Mouse (Mus musculus) kidney, embryonic 15.5 days (tissue): ENCODE measurements around the gene 2010300C02Rik. TPM values are rescaled to one million over a fixed set of nuclear protein-coding genes. Genes with fewer than 3 reads are reported as not detected.
A peak's percentile ranks its signal among the peaks of the same experiment; 100 is the strongest.

ENCODE experiments used
- ATAC-seq: fragments of 200-750 bp; cut with Nextera tagmentation; replicated peaks from 2 replicates; pipeline ENCODE4 v1.8.0; 2017; ENCODE audit warnings: moderate TSS enrichment; ENCODE audit not compliant: low FRiP score
- H3K27ac ChIP-seq: fragments of 300-500 bp; sonication (generic); 2 replicates; pipeline ENCODE4 v1.5.1; 2015; ENCODE audit warnings: mild to moderate bottlenecking, inconsistent platforms
- H3K27me3 ChIP-seq: fragments of 300-500 bp; sonication (generic); 2 replicates; pipeline ENCODE4 v1.6.1; 2015; ENCODE audit warnings: inconsistent platforms
- H3K36me3 ChIP-seq: fragments of 300-500 bp; sonication (generic); 2 replicates; pipeline ENCODE4 v1.6.1; 2015; ENCODE audit warnings: inconsistent platforms
- H3K4me1 ChIP-seq: fragments of 300-500 bp; sonication (generic); 2 replicates; pipeline ENCODE4 v1.6.1; 2015; ENCODE audit warnings: inconsistent platforms
- H3K4me2 ChIP-seq: fragments of 300-500 bp; sonication (generic); 2 replicates; pipeline ENCODE4 v1.6.1; 2015; ENCODE audit warnings: moderate library complexity, mild to moderate bottlenecking, inconsistent platforms
- H3K4me3 ChIP-seq: fragments of 300-500 bp; sonication (generic); replicated peaks from 2 replicates; pipeline ENCODE4 v1.5.1; 2015; ENCODE audit warnings: mild to moderate bottlenecking, inconsistent platforms
- H3K9ac ChIP-seq: fragments of 300-500 bp; sonication (generic); 2 replicates; pipeline ENCODE4 v1.6.1; 2015; ENCODE audit warnings: mild to moderate bottlenecking, inconsistent platforms
- H3K9me3 ChIP-seq: fragments of 300-500 bp; sonication (generic); replicated peaks from 2 replicates; pipeline ENCODE4 v1.6.1; 2016; ENCODE audit warnings: inconsistent platforms
- WGBS: fragments of 180-500 bp; shearing (Covaris S2); methylation state at CpG from one replicate; pipeline ENCODE4 v1.1.7; 2015; ENCODE audit warnings: mixed read lengths; 5-methylcytosine and 5-hydroxymethylcytosine counted together
- polyA plus RNA-seq: library from polyadenylated mRNA; unstranded; fragments of >200 nt; fragmentation: Nextera tagmentation; extraction: Ambion mirVana; gene quantifications from 2 replicates; pipeline ENCODE4 v1.2.1, GENCODE M21; 2015

The 2010300C02Rik gene
- polyA plus RNA-seq, 1 experiment from 2014 or later: 2.2 TPM

DNA sequence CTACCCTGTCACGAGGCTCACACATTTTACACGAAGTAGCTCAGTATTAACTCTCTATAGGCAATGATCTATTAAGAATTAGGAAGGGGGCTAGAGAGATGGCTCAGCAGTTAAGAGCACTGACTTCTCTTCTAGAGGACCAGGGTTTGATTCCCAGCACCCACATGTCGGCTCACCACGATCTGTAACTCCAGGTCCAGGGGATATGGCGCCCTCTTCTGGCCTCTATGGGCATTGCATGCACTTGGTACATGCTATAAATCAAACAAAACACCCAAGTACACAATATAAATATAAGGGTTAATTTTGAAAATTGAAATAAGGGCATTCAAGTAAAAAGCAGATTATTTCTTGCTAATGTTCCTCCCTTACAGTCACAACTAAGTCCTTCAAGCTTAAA is 65.9 kb downstream of the 2010300C02Rik start:
- Histone ChIP-seq H3K36me3 (no peaks in the 10 kb centered on the region), H3K4me3 (no peak overlapping the region), H3K27ac (no peak overlapping the region), H3K4me2 (no peak overlapping the region), H3K9ac (no peak overlapping the region), H3K9me3 (no peaks in the 10 kb centered on the region), H3K27me3 (no peaks in the 10 kb centered on the region), H3K4me1 (no peaks in the 10 kb centered on the region)
- WGBS: 77% methylated on average over 5 of the region's 5 CpGs
- no peak for ATAC-seq

DNA sequence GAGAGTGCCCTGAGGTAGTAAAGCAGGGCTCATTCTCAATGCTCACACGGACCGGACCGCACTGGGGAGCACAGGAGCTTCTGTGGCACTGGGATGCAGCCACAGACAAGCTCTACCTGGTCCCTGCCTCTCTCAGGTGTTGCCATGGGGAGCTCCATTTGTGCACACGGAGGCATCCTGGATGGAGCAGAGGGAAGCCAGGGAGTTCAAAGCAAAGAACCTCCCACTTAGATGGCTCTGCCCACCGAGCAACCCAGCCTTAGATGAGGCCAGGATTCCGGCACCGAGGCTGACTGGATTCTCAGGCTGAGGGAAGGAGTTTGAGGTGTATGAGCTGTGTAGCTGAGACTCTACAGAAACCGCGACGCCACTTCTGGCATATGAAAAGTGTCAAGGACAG is 72.8 kb downstream of the 2010300C02Rik start:
- no peak for ATAC-seq
- H3K27ac ChIP-seq: no peak overlapping the region
- no peak overlapping the region for H3K4me2 ChIP-seq
- WGBS: 87% methylated on average over 10 of the region's 10 CpGs
- no peaks in the 10 kb centered on the region for H3K27me3 ChIP-seq
- no peaks in the 10 kb centered on the region for H3K9me3 ChIP-seq
- H3K9ac ChIP-seq: no peak overlapping the region
- H3K36me3 ChIP-seq: no peaks in the 10 kb centered on the region
- no peaks in the 10 kb centered on the region for H3K4me1 ChIP-seq
- no peak overlapping the region for H3K4me3 ChIP-seq

DNA sequence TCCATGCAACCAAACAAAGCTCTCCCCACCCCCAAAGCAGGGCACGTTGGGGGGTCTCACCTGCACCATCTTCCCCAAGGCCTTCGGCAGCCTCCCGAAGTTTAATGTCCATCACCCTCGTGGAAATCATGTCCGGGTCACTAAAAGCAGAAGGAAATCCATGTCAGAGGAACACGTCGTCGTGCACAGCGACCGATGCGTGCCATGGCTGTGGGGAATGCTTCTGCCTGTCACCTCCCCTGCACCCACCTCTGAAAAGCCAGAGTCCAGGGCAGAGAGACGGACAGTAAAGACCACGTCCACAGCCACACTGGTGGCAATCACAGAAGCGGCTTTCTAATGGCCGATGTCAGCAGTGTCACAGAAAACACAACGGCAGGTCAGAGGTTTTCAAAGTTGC is 75.4 kb downstream of the 2010300C02Rik start:
- Histone ChIP-seq H3K4me2 (no peak overlapping the region), H3K36me3 (no peaks in the 10 kb centered on the region), H3K9ac (no peak overlapping the region), H3K9me3 (no peaks in the 10 kb centered on the region), H3K27me3 (no peaks in the 10 kb centered on the region), H3K27ac (no peak overlapping the region), H3K4me3 (no peak overlapping the region), H3K4me1 (no peaks in the 10 kb centered on the region)
- ATAC-seq: no peak
- 86% methylated on average over 16 of the region's 16 CpGs for WGBS

DNA sequence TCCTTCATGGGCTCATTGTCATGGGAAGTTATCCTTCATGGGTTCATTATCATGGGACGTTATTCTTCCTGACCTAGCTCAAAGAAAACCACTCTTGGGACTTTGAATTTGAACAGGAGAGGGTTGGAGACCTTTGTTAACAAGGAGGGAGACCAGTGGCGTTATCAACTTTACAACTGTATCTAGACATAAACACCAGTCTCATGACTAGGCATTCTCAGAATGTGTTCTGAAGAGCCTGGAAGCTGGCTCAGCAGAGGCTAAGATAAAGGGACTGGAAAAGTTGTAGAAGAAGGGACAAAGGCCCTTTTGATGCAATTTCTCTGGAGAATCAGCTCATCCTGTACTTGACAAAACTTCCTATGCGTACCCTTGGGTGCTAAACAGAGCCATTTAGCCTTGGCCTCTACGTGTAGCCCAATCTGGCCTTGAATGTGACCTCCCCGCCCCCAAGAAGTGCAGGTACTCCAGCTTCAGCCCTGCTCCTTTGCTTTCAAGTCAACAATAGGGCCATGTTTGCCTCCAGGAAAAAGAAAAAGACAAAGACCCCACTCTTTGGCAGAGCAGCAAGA is 76.0 kb downstream of the 2010300C02Rik start:
- Histone ChIP-seq H3K27ac (no peak overlapping the region), H3K9ac (no peak overlapping the region), H3K4me1 (peaks cover 6% of the 10 kb centered on the region; the same call in 1 of the 2 replicates), H3K4me2 (no peak overlapping the region), H3K4me3 (no peak overlapping the region), H3K9me3 (no peaks in the 10 kb centered on the region), H3K27me3 (no peaks in the 10 kb centered on the region), H3K36me3 (no peaks in the 10 kb centered on the region)
- ATAC-seq: no peak
- 82% methylated on average over 5 of the region's 5 CpGs for WGBS

DNA sequence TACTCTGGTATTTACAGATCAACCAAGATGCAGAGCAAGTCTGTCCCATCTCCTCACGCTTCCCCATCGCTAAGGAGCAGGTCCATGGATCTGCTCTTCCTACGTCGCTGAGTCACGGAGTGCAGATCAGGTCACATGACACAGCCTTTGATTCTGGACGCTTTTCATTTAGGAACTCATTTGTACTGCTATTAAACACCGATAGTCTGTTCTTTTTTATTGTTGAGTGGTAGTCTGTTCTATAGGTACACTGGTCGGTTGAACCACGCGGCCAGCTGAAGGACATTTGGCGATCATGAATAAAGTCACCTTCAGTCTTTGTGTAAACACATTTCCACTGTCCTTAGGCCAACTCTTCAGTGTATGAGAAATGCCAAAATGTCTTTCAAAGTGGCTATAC is 78.5 kb downstream of the 2010300C02Rik start:
- Histone ChIP-seq H3K4me2 (no peak overlapping the region), H3K27ac (no peak overlapping the region), H3K36me3 (no peaks in the 10 kb centered on the region), H3K27me3 (0 out of 2 replicates have a peak, but pooled peaks cover 3% of the 10 kb centered on the region), H3K9me3 (no peaks in the 10 kb centered on the region), H3K9ac (no peak overlapping the region), H3K4me1 (peaks cover 8% of the 10 kb centered on the region; the same call in 1 of the 2 replicates), H3K4me3 (no peak overlapping the region)
- 90% methylated on average over 11 of the region's 11 CpGs for WGBS
- no peak for ATAC-seq

DNA sequence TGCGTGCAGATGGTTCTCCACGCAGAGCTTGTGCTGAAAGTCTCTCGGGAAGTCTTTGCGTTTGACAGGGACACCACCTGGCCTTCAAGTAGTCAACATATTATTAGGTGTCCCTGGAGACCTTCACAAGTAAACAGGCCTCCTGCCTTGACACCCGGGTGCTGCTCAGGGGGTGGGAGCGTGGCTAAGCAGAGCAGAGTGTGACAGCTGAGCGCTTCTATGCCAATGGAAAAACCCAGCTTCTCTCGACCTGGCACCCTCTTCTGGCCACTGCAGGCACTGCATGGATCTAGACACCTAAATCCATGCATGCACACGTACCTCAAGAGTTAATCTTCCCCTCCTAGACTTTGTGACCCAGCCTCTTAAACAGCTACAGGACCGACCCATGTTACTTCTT is 80.8 kb downstream of the 2010300C02Rik start:
- H3K36me3 ChIP-seq: no peaks in the 10 kb centered on the region
- 0 out of 2 replicates have a peak, but pooled peaks cover 3% of the 10 kb centered on the region for H3K27me3 ChIP-seq
- peak overlapping the region; percentile 54 for H3K4me2 ChIP-seq
- no peak overlapping the region for H3K27ac ChIP-seq
- no peak overlapping the region for H3K9ac ChIP-seq
- H3K4me1 ChIP-seq: peaks cover 8% of the 10 kb centered on the region; the same call in 1 of the 2 replicates
- WGBS: 10% methylated on average over 10 of the region's 10 CpGs
- no peak overlapping the region; the same call in 1 of the 2 replicates for H3K4me3 ChIP-seq
- no peaks in the 10 kb centered on the region for H3K9me3 ChIP-seq
- ATAC-seq: peak; percentile 52; the same call in 1 of the 2 replicates

DNA sequence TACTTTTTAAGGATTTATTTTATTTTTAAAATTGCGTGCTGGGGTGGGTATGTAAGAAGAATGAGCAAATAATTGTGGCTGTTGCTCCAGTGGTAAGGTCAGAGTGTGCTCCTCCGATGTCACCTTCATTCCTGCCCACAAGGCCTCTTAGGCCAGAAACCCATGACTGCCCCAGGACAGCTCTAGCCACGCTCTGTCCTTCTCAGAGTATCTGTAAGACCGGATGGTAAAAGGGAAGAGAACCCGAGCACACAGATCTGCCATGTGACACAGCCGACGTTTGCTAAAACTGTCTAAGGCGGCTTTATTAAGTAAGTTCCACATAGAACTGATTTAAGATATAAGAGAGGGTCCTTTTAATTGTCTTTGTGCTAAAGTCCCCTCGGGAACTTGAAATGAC is 81.3 kb downstream of the 2010300C02Rik start:
- Histone ChIP-seq H3K27ac (no peak overlapping the region), H3K36me3 (no peaks in the 10 kb centered on the region), H3K4me3 (no peak overlapping the region), H3K27me3 (0 out of 2 replicates have a peak, but pooled peaks cover 3% of the 10 kb centered on the region), H3K4me2 (peak overlapping the region; percentile 54), H3K9me3 (no peaks in the 10 kb centered on the region), H3K4me1 (peaks cover 8% of the 10 kb centered on the region; the same call in 1 of the 2 replicates), H3K9ac (no peak overlapping the region)
- ATAC-seq: no peak
- WGBS: 74% methylated on average over 9 of the region's 9 CpGs

DNA sequence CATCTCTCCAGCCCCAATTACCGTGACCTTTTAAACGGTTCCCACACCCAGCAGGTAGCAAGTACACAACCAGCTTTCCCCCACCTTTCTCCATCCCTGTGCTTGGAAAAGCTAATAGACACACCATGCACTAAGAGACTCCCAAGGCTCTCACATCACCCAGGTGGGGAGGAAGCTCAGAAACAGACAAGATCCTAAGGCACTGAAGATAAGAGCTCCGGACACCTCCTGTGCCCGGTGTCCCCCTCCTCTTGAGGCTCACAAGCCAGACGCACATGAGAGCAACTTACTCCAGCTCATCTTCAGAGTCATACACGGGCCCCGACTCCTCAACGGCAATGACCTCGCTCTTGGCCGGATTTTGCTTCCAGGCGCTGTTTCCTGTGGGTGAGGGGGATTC is 82.3 kb downstream of the 2010300C02Rik start:
- 60% methylated on average over 11 of the region's 11 CpGs for whole genome bisulfite sequencing
- Histone ChIP-seq H3K9ac (no peak overlapping the region), H3K4me2 (no peak overlapping the region), H3K36me3 (no peaks in the 10 kb centered on the region), H3K4me1 (peaks cover 8% of the 10 kb centered on the region; the same call in 1 of the 2 replicates), H3K27me3 (0 out of 2 replicates have a peak, but pooled peaks cover 3% of the 10 kb centered on the region), H3K4me3 (no peak overlapping the region), H3K27ac (no peak overlapping the region), H3K9me3 (no peaks in the 10 kb centered on the region)
- no peak for ATAC-seq

DNA sequence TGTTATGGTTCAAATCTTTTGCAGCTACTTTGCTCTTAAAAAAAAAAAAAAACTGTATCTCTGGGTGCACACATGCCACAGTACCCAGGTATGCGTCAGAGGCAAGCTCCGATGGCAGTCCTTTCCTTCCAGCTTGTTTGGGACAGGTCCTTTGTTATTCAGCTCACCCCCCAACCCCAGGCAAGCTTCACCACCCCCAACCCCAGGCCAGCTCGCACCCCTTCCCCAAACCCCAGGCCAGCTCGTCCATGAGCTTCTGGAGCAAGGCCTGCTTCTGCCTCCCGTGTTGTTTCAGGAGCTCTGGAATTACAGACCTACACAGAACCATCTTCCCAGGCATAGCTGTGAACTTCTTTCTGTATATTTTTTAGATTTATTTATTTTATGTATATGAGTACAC is 83.1 kb downstream of the 2010300C02Rik start:
- 88% methylated on average over 5 of the region's 5 CpGs for WGBS
- H3K9ac ChIP-seq: no peak overlapping the region

DNA sequence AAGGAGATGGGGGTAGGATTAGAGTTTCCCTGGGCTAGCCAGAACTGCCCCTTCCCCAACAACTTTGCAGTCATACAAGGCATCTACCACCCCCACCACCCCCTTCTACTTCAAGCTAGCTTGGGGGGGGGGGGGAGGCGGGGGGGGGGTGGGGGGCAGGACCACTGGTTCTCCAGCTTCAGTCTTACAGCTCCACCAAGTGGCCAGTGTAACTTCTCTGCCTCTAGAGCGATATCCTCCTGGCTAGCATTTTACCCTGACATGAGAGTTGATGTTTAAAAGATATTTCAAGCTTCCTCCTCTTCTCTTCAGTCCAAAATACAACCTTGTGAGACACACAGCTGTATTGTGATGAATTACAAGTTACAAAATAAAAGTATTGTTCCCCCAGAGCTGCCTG is 83.7 kb downstream of the 2010300C02Rik start:
- H3K4me1 ChIP-seq: peaks cover 8% of the 10 kb centered on the region; the same call in 1 of the 2 replicates
- WGBS: 67% methylated on average over 1 of the region's 2 CpGs
- H3K27me3 ChIP-seq: 0 out of 2 replicates have a peak, but pooled peaks cover 3% of the 10 kb centered on the region
- no peak for ATAC-seq
- no peaks in the 10 kb centered on the region for H3K9me3 ChIP-seq
- no peak overlapping the region for H3K9ac ChIP-seq
- no peaks in the 10 kb centered on the region for H3K36me3 ChIP-seq
- no peak overlapping the region for H3K4me2 ChIP-seq
- no peak overlapping the region for H3K4me3 ChIP-seq
- no peak overlapping the region for H3K27ac ChIP-seq

More for the DNA sequence above, 83.1 kb downstream of the 2010300C02Rik start:
- Histone ChIP-seq H3K36me3 (no peaks in the 10 kb centered on the region), H3K27ac (no peak overlapping the region), H3K4me2 (no peak overlapping the region), H3K4me1 (peaks cover 8% of the 10 kb centered on the region; the same call in 1 of the 2 replicates), H3K4me3 (no peak overlapping the region), H3K9me3 (no peaks in the 10 kb centered on the region), H3K27me3 (0 out of 2 replicates have a peak, but pooled peaks cover 3% of the 10 kb centered on the region)
- no peak for ATAC-seq

DNA sequence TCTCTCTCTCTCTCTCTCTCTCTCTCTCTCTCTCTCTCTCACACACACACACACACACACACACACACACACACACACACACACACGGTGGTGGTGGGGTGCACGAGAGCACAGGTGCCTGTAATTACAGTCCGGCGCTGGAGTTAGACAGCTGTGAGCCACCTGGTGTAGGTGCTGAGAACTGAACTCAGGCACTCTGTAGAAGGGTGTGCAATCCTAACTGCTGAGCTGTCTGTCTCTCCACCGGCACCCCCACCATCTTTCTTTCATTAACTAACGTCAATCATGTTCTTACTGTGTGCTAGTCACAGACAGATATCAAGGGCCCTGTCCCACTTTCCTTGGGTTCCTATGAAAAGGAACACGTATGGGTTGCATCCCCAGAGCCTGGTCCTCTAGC is 84.2 kb downstream of the 2010300C02Rik start:
- no peaks in the 10 kb centered on the region for H3K9me3 ChIP-seq
- H3K4me3 ChIP-seq: no peak overlapping the region
- no peak for ATAC-seq
- WGBS: 70% methylated on average over 7 of the region's 7 CpGs
- H3K27me3 ChIP-seq: 0 out of 2 replicates have a peak, but pooled peaks cover 3% of the 10 kb centered on the region
- no peaks in the 10 kb centered on the region for H3K36me3 ChIP-seq
- no peak overlapping the region for H3K9ac ChIP-seq
- no peak overlapping the region for H3K4me2 ChIP-seq
- peaks cover 8% of the 10 kb centered on the region; the same call in 1 of the 2 replicates for H3K4me1 ChIP-seq
- H3K27ac ChIP-seq: no peak overlapping the region

DNA sequence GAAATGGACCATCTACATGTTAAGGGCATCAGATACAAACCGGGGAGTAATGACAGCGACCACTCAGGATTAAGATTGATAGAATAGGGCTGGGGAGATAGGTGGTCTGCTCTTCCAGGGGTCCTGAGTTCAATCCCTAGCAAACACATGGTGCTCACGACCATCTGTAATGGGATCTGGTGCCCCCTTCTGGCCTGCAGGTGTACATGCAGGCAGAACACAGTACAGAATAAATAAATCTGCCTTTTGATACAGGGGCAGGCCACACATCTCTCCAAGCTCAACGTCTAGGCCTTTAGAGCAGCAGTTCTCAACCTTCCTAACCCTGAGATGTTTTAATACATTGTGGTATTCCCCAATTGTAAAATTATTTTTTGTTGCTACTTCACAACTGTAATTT is 85.2 kb downstream of the 2010300C02Rik start:
- no peaks in the 10 kb centered on the region for H3K36me3 ChIP-seq
- 15% methylated on average over 4 of the region's 4 CpGs for WGBS

More for the DNA sequence above, 85.2 kb downstream of the 2010300C02Rik start:
- no peak overlapping the region for H3K4me3 ChIP-seq
- H3K4me1 ChIP-seq: peaks cover 8% of the 10 kb centered on the region; the same call in 1 of the 2 replicates
- no peaks in the 10 kb centered on the region for H3K9me3 ChIP-seq
- 0 out of 2 replicates have a peak, but pooled peaks cover 3% of the 10 kb centered on the region for H3K27me3 ChIP-seq
- no peak overlapping the region for H3K27ac ChIP-seq
- H3K4me2 ChIP-seq: no peak overlapping the region
- H3K9ac ChIP-seq: no peak overlapping the region
- no peak for ATAC-seq
